Mouse (Mus musculus) brown adipose tissue, adult 24 weeks (tissue): ENCODE measurements around the gene Sema4g. TPM values are rescaled to one million over a fixed set of nuclear protein-coding genes. Genes with fewer than 3 reads are reported as not detected.

Source experiments
- H3K27ac ChIP-seq: fragments of 200-500 bp; replicated peaks from 2 replicates; pipeline ENCODE4 v1.5.1; 2012; ENCODE audit warnings: low read depth, mild to moderate bottlenecking, low read length
- H3K4me1 ChIP-seq: fragments of 200-500 bp; 2 replicates; pipeline ENCODE4 v1.6.1; 2012; ENCODE audit warnings: low read length, mixed read lengths; ENCODE audit not compliant: control insufficient read depth, insufficient read depth, insufficient read length
- H3K4me3 ChIP-seq: fragments of 200-500 bp; 2 replicates; pipeline ENCODE4 v1.5.1; 2012; ENCODE audit warnings: low read depth, mild to moderate bottlenecking, low read length, moderate library complexity; ENCODE audit not compliant: insufficient read depth
- polyA plus RNA-seq: library from polyadenylated mRNA; stranded (reverse); fragments of >200 nt; gene quantifications from 2 replicates; pipeline ENCODE4 v1.2.4, GENCODE M21; 2012; ENCODE audit not compliant: missing spikeins, insufficient read depth, insufficient read length

The Sema4g gene
- polyA plus RNA-seq, 1 experiment = 0.55 TPM

- Histone ChIP-seq H3K4me3 (peak overlapping the region; percentile 64), H3K27ac (no peak overlapping the region), H3K4me1 (peaks cover 4% of the 10 kb centered on the region)
Observed at GRCm38 (mm10) chr19:45046523-45047321, 57.8 kb downstream of the Sema4g start.

GRCm38 (mm10) chr19:45047417-45047934, 58.6 kb downstream of the Sema4g start, which contains the start of gene Sfxn3:
Gene Sfxn3 (plus strand): TSS chr19:45047503.
- Histone ChIP-seq H3K27ac (peak within 1 kb of the TSS; percentile 92), H3K4me3 (peak within 1 kb of the TSS; percentile 64), H3K4me1 (peaks cover 4% of the 10 kb centered on the region)

GRCm38 (mm10) chr19:45047935-45048643, 59.2 kb downstream of the Sema4g start:
- H3K4me3 ChIP-seq = peak overlapping the region; percentile 64
- H3K27ac ChIP-seq = peak overlapping the region; percentile 92
- H3K4me1 ChIP-seq = peaks cover 4% of the 10 kb centered on the region

DNA sequence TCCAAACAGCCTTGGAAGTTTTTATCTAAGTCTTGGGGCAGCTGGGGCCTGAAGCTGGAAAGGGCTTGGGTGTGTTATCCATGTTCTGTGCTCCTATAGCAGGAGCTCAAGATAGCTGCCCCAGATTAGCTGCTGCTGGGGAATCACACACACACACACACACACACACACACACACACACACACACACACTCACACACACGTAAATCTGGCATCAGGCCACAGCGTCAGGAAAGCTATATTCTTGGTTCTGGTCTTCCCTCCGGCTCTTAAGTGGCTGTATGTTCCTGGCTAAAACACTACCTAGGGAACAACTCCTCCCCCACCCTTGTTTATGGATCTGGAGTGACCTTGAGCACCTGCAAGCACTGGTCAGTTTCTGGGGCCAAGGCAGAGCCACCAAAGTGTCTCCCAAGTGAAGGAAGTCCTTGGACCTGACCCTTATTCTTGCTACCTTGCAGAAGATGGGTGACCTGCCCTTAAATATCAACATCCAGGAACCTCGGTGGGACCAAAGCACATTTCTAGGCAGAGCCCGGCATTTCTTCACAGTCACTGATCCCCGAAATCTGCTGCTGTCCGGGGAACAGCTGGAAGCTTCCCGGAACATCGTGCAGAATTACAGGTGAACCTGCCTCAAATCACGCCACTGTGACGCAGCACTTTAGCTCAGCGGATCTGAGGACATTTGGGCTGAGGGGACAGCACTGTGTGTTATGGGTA, 59.9 kb downstream of the Sema4g start:
- Histone ChIP-seq H3K4me1 (peaks cover 4% of the 10 kb centered on the region), H3K4me3 (peak overlapping the region; percentile 64), H3K27ac (peak overlapping the region; percentile 92)

DNA sequence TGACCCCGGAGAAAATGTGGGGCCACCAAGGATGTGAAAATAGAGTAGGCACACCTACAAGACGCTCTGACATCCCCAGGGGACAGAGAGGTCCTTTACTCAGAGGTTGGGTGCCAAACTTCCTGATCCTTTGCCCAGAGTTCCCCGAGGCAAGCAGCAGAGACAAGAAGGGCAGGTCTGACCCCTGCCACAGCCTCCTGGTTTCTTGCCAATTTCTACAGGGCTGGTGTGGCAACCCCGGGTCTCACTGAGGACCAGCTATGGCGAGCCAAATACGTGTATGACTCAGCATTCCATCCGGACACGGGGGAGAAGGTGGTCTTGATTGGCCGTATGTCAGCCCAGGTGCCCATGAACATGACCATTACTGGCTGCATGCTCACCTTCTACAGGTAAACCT, 60.6 kb downstream of the Sema4g start:
- H3K4me1 ChIP-seq = peaks cover 4% of the 10 kb centered on the region
- H3K4me3 ChIP-seq = no peak overlapping the region
- no peak overlapping the region for H3K27ac ChIP-seq

Other genes with a start within 250 kb of the Sema4g start
- gene Pax2, start 233.1 kb upstream of the Sema4g start, polyA plus RNA-seq = not detected in 2 replicates
- gene Slf2, start 58.0 kb upstream of the Sema4g start, polyA plus RNA-seq = 4.4 and 6.2 TPM in 2 replicates
- 9.1 and 11.1 TPM in 2 replicates for gene Twnk, start 16.6 kb downstream of the Sema4g start, polyA plus RNA-seq
- gene Mrpl43, start 17.3 kb downstream of the Sema4g start, polyA plus RNA-seq = 53.4 and 58.6 TPM in 2 replicates
- 32.4 and 34.7 TPM in 2 replicates for gene Lzts2, start 25.3 kb downstream of the Sema4g start, polyA plus RNA-seq
- gene Pdzd7, start 56.6 kb downstream of the Sema4g start, polyA plus RNA-seq = not detected in 2 replicates
- gene Sfxn3, start 58.4 kb downstream of the Sema4g start, polyA plus RNA-seq = 2.0 and 5.0 TPM in 2 replicates
- 5.4 and 8.8 TPM in 2 replicates for gene Kazald1, start 86.1 kb downstream of the Sema4g start, polyA plus RNA-seq
- not detected in 2 replicates for gene Tlx1, start 161.6 kb downstream of the Sema4g start, polyA plus RNA-seq
- 0.75 TPM in 1 of 2 replicates, not detected in the other for gene Lbx1, start 246.7 kb downstream of the Sema4g start, polyA plus RNA-seq